Mouse (Mus musculus): ENCODE measurements at regions not wholly inside any gene's neighbourhood (a gene's known extent, or its start where the extent isn't known, plus 50 kb on each side); places are given as distances from the start of the nearest gene placed in this dataset.

DNA sequence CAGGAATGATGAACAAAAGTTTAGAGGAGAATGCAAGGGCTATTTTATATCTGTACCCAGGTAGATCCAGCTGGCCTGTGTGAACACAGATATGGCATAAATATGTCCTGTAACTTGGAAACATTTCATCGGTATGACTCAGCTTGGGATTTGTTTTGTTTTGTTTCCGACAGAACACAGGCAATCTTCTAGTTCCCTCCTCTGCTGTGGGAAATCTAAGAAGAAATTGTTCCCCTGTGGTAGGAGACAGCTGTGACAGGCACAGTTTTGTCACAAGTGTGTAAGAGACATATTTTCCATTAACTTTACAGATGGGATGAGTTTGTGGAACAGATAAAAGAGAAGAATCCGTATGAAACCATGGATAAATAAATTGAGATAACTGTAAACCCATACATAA, 687.0 kb downstream of the Tpm3-rs7 start:
- no peak overlapping the region for H3K27ac ChIP-seq
- no peak overlapping the region for H3K4me3 ChIP-seq
- no peaks in the 10 kb centered on the region for H3K9me3 ChIP-seq
- H3K4me2 ChIP-seq (replicated peaks): no peak overlapping the region
- 80% methylated on average over 3 of the region's 3 CpGs for WGBS
- H3K36me3 ChIP-seq: no peaks in the 10 kb centered on the region
- H3K27me3 ChIP-seq (replicated peaks): no peaks in the 10 kb centered on the region
- no peak for ATAC-seq (ENCODE audit: low FRiP score, low read depth)
- H3K4me1 ChIP-seq: no peaks in the 10 kb centered on the region
- H3K9ac ChIP-seq: no peak overlapping the region

DNA sequence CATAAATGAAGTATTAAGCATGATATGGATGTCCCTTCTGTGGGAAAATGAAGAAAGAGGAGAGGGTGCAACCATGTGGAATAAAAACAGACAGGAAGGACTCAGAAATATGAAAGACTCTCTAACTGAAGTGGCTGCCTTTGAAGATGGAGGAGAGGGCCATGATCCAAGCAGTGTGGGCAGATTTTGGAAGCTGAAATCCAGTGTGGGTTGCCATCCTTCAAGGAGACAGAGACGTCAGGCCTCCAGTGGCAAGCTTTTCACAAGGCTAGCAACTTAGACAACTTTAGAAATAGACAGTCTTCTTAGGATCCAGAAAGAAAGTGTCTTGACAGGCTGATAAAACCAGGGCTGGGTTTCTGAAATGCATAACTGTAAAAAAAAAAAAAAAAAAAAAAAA, 688.0 kb downstream of the Tpm3-rs7 start:
- no peaks in the 10 kb centered on the region for H3K9me3 ChIP-seq
- ATAC-seq (ENCODE audit: low FRiP score, low read depth): no peak
- no peaks in the 10 kb centered on the region for H3K27me3 ChIP-seq (replicated peaks)
- H3K4me3 ChIP-seq: no peak overlapping the region
- WGBS: 85% methylated on average over 1 of the region's 1 CpGs
- no peaks in the 10 kb centered on the region for H3K4me1 ChIP-seq
- no peak overlapping the region for H3K9ac ChIP-seq
- H3K4me2 ChIP-seq (replicated peaks): no peak overlapping the region
- H3K36me3 ChIP-seq: no peaks in the 10 kb centered on the region
- no peak overlapping the region for H3K27ac ChIP-seq

DNA sequence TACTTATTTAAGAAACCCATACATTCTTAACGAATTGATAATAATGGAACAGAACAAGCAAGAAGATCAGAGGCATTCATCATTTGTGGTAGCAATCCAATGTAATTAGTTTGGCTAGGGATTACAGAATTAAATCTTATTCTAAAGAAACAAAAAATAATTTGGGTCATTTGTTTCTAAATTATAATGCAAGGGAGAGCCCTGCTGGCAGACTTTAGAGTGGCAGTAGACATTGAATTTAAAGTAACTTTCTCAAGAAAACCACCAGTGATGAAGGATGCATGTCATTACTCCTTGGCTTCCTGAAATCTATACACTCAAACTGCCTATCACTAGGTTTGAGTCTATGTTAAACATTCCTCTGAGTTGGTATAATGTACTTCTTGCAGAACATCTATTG, 722.7 kb downstream of the Tpm3-rs7 start:
- H3K36me3 ChIP-seq: no peaks in the 10 kb centered on the region
- H3K27ac ChIP-seq: no peak overlapping the region
- ATAC-seq (ENCODE audit: low FRiP score, low read depth): no peak
- 80% methylated on average over 1 of the region's 1 CpGs for WGBS
- H3K9ac ChIP-seq: no peak overlapping the region
- no peak overlapping the region for H3K4me2 ChIP-seq (replicated peaks)
- no peaks in the 10 kb centered on the region for H3K9me3 ChIP-seq
- H3K27me3 ChIP-seq (replicated peaks): no peaks in the 10 kb centered on the region
- no peaks in the 10 kb centered on the region for H3K4me1 ChIP-seq
- no peak overlapping the region for H3K4me3 ChIP-seq

DNA sequence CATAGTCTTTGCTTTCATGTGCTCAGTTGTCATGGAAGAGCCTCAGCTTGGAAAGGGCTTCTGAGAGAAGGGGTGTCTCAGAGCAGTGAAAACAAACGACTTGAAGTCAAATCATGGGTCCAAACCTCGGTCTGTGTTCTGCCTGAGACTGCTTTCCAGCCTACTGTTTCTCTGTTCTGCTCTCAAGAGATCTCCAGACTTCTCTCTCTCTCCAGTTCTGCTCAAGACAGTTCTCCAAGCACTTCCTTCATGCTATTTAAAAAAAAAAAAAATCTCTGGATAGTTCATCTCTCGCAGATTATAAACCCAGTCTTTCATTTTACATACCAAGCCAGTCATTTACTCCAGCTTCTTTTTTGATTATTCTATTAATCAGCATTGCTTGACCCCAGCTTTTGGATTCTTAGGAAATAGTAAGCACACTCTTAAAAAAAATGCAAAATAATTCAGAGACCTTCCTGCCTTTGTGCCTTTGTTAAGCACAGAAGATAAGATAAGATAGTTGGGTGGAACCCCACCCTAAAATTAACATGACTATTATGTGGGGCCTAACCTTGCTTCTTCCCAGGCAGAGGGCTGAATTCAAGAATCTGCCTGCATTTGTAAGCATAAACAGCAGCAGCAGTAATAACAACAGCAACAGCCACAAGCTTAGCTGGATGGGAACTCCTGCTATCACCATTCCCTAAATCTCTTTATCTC, 724.4 kb downstream of the Tpm3-rs7 start:
- no peak for ATAC-seq (ENCODE audit: low FRiP score, low read depth)
- Histone ChIP-seq H3K27me3 (replicated peaks) (no peaks in the 10 kb centered on the region), H3K4me1 (no peaks in the 10 kb centered on the region), H3K27ac (no peak overlapping the region), H3K36me3 (no peaks in the 10 kb centered on the region), H3K4me3 (no peak overlapping the region), H3K4me2 (replicated peaks) (no peak overlapping the region), H3K9ac (no peak overlapping the region), H3K9me3 (no peaks in the 10 kb centered on the region)
- 48% methylated on average over 3 of the region's 3 CpGs for WGBS

DNA sequence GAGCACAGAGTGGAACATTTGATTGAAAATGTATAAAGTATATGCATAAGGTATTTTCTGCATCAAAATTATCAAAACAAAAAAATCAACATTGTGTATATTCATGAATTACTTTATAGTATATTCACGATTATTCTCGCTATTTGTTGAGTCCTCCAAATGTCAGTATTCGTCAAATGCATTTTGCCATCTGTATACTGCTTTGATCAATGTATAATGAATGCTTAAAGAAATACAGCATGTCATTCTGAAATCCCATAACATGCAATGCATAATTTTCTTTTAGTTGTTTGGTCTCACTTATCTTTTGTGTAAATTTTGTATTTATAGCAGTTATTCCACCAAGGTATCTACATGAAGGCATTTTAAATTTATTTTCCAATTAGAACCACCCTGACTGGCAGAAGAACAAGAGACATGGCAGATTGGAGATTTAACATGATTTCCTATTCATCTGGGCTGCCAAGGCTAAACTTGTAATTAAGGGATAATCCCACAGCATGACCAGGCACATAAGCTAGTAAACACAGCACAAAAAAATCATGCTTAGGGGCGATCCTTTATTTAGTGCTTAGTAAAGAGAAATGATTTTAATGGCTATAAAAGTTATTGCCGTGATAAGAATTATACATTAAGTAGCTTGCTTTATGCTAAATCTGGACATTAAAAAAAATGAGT, 739.3 kb downstream of the Tpm3-rs7 start:
- no peaks in the 10 kb centered on the region for H3K27me3 ChIP-seq (replicated peaks)
- H3K27ac ChIP-seq: no peak overlapping the region
- H3K4me1 ChIP-seq: no peaks in the 10 kb centered on the region
- WGBS: 90% methylated on average over 5 of the region's 5 CpGs
- ATAC-seq (ENCODE audit: low FRiP score, low read depth): no peak
- H3K9ac ChIP-seq: no peak overlapping the region
- no peak overlapping the region for H3K4me3 ChIP-seq
- no peak overlapping the region for H3K4me2 ChIP-seq (replicated peaks)
- no peaks in the 10 kb centered on the region for H3K36me3 ChIP-seq
- no peaks in the 10 kb centered on the region for H3K9me3 ChIP-seq

DNA sequence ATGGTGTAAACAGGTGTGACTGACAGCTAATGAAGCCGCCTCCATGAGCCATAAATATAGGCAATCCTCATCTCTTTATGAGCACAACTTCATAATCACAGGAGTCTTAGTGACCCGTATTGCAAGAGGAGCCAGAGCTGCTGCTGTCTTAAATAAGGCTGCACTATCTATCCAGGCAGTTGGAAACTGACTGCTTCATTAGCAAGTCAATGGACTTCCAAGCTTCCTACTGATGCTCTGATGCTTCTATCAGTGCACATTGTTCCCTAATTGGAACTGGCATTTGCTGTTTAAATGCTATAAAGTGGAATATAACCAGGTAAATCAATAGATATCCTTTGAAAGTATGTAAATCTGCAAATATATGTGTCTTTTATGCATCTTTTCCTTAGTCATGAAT, 746.9 kb downstream of the Tpm3-rs7 start:
- Histone ChIP-seq H3K27ac (no peak overlapping the region), H3K4me3 (no peak overlapping the region)
- ATAC-seq (ENCODE audit: low FRiP score, low read depth): no peak

DNA sequence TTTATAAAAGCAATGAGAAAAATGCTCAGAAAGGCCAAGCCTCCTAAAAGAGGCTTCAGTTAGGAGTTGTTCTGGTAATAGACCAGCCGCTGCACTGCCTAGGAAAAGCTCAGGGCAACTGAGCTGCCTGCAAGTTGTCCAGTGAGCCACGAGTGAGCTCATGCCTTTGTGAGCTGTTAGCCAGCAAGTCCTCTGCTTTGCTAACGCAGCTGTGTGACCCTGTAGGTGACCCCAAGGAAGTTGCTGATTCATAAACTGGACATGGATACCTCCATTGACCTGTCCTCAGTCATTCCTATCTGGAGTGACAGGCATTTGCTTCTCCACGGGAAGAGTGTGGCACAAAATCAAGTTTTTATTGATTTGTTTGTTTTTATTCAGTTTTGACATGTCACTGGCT, 748.2 kb downstream of the Tpm3-rs7 start:
- Histone ChIP-seq H3K9me3 (no peaks in the 10 kb centered on the region), H3K4me3 (no peak overlapping the region), H3K36me3 (no peaks in the 10 kb centered on the region), H3K9ac (no peak overlapping the region), H3K4me2 (replicated peaks) (no peak overlapping the region), H3K27ac (no peak overlapping the region), H3K27me3 (replicated peaks) (no peaks in the 10 kb centered on the region), H3K4me1 (no peaks in the 10 kb centered on the region)
- 44% methylated on average over 4 of the region's 4 CpGs for WGBS
- ATAC-seq (ENCODE audit: low FRiP score, low read depth): no peak

More for the DNA sequence above, 746.9 kb downstream of the Tpm3-rs7 start:
- Histone ChIP-seq H3K9me3 (no peaks in the 10 kb centered on the region), H3K9ac (no peak overlapping the region), H3K27me3 (replicated peaks) (no peaks in the 10 kb centered on the region), H3K36me3 (no peaks in the 10 kb centered on the region), H3K4me1 (no peaks in the 10 kb centered on the region), H3K4me2 (replicated peaks) (no peak overlapping the region)
- WGBS: 50% methylated on average over 2 of the region's 2 CpGs

DNA sequence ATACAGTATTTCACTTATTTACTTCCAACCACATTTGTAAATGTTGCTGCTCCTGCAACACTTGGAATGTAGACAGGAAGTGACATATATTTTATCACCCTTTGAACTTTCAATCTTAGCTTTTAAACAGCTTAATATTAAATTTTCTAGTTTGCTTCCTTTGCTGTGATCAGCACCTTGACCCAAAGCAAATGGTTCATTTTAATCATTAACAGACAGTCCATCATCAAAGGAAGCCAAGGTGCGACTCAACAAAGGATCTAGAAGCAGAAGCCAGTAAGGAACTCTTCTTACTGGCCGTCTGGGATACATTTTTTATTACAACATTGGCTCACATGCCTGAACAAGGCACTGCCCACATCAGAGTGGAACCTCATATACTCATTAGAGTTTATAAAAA, 758.8 kb downstream of the Tpm3-rs7 start:
- no peak overlapping the region for H3K4me2 ChIP-seq (replicated peaks)
- ATAC-seq (ENCODE audit: low FRiP score, low read depth): no peak
- H3K36me3 ChIP-seq: no peaks in the 10 kb centered on the region
- H3K9ac ChIP-seq: no peak overlapping the region
- H3K27ac ChIP-seq: no peak overlapping the region
- no peaks in the 10 kb centered on the region for H3K27me3 ChIP-seq (replicated peaks)
- WGBS: 70% methylated on average over 2 of the region's 2 CpGs
- no peaks in the 10 kb centered on the region for H3K9me3 ChIP-seq
- no peaks in the 10 kb centered on the region for H3K4me1 ChIP-seq
- no peak overlapping the region for H3K4me3 ChIP-seq

DNA sequence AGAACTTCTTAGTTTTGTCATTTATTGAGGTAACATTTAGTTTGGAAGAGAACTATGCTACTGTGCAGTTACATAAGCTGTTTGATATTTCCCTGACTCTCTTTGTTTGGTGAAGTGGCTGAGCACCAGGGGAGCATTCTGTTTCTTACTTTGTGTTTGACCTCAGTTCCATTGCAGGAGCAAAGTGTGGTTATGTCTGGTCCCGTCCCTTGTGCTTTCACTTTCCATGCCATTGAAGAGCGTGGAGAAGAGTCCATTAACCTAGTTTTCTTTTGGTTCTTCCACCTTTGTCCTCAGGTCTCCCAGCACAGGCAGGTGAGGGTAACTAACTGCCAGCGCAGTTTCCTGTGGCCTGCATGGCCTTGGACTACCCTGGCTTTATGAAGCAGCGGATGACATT, 759.6 kb downstream of the Tpm3-rs7 start:
- Histone ChIP-seq H3K4me2 (replicated peaks) (no peak overlapping the region), H3K27ac (no peak overlapping the region), H3K9ac (no peak overlapping the region), H3K4me3 (no peak overlapping the region), H3K36me3 (no peaks in the 10 kb centered on the region), H3K9me3 (no peaks in the 10 kb centered on the region), H3K4me1 (no peaks in the 10 kb centered on the region), H3K27me3 (replicated peaks) (no peaks in the 10 kb centered on the region)
- 83% methylated on average over 4 of the region's 4 CpGs for WGBS
- ATAC-seq (ENCODE audit: low FRiP score, low read depth): no peak

DNA sequence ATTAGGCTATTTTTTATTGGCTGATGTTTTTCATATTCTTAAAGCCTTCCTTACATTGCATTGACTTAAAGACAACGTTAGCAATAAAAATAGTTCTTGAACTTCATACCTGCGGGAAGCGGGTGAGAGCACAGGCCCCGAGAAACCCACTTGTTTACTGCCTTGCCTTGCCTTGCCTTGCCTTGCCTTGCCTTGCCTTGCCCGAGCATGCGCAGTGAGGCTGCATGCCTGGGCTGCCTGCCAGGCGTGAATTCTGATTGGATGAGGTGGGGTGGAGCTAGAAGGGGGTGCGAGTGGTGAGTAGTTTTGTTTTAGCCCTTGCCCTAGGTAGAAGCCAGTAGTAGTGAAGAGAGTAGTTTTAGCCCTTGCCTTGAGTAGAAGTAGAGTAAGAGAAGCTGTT, 792.4 kb downstream of the Tpm3-rs7 start:
- H3K27ac ChIP-seq: no peak overlapping the region
- no peak overlapping the region for H3K4me2 ChIP-seq (replicated peaks)
- no peaks in the 10 kb centered on the region for H3K9me3 ChIP-seq
- no peaks in the 10 kb centered on the region for H3K27me3 ChIP-seq (replicated peaks)
- ATAC-seq (ENCODE audit: low FRiP score, low read depth): no peak
- H3K4me3 ChIP-seq: no peak overlapping the region
- no peaks in the 10 kb centered on the region for H3K36me3 ChIP-seq
- no peak overlapping the region for H3K9ac ChIP-seq
- no peaks in the 10 kb centered on the region for H3K4me1 ChIP-seq
- WGBS: 74% methylated on average over 8 of the region's 8 CpGs

DNA sequence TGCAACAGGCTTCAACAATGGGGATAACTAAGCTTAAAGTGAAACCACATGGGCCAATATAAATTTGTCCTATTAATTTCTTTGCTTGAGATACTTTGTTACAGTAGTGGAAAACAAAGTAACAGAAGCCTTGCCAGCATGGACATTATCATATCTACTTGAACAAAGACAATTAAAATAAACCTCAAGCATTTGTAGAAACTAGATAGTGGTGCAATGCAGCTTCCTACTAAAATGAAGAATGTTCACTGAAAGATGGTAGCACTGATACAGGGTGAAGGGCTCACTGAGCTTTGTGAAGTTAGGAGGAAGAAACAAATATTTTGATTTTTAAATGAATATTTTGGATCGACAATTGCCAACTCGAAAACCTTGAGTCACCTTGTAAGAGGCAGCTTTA, 814.1 kb downstream of the Tpm3-rs7 start:
- H3K9me3 ChIP-seq: no peaks in the 10 kb centered on the region
- WGBS: 99% methylated on average over 2 of the region's 2 CpGs
- H3K4me3 ChIP-seq: no peak overlapping the region
- H3K4me1 ChIP-seq: no peaks in the 10 kb centered on the region
- no peaks in the 10 kb centered on the region for H3K36me3 ChIP-seq
- no peak overlapping the region for H3K4me2 ChIP-seq (replicated peaks)
- no peak for ATAC-seq (ENCODE audit: low FRiP score, low read depth)
- no peak overlapping the region for H3K9ac ChIP-seq
- no peaks in the 10 kb centered on the region for H3K27me3 ChIP-seq (replicated peaks)
- no peak overlapping the region for H3K27ac ChIP-seq

DNA sequence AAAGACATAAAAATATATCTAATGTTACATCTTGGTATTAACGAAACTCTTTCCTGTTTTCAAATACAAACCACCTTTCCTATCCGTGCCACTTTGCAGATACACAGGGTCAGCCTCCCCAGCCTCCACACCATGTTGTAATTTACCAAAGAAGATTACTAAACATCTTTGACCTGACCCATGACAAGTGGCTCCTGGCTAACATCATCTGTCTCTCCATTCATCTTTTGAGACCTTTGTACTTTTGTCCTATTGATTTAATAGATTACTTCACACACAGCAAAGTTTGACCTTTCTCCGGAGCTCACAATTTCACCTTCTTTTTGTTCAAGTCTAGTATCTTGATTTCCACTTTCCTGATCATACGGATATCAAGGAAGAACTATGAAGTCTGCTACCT, 851.6 kb downstream of the Tpm3-rs7 start:
- no peak overlapping the region for H3K4me3 ChIP-seq
- 83% methylated on average over 4 of the region's 4 CpGs for WGBS
- no peak overlapping the region for H3K27ac ChIP-seq
- no peaks in the 10 kb centered on the region for H3K36me3 ChIP-seq
- H3K4me2 ChIP-seq (replicated peaks): no peak overlapping the region
- no peaks in the 10 kb centered on the region for H3K4me1 ChIP-seq
- H3K9me3 ChIP-seq: no peaks in the 10 kb centered on the region
- no peak overlapping the region for H3K9ac ChIP-seq
- ATAC-seq (ENCODE audit: low FRiP score, low read depth): no peak
- no peaks in the 10 kb centered on the region for H3K27me3 ChIP-seq (replicated peaks)

DNA sequence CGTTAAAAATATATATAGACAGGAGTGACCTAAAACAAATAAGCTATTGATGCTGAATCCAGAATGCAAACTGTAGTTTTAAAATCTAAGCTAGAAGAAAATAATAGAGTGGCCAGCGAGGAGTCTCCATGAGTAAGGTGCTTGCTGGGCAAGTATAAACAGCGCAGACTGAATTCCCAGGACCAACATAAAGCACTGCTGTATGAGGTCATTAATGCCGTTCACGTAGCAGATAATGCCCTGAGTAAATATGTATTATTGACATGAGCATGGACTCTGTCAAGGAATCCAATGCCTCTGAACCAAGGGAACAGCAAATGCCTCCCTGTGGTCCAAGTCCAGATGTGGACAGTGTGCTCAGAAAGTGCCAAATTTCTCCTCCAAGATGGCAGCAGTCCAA, 876.4 kb upstream of the Gpc5 start:
- Histone ChIP-seq H3K9me3 (no peaks in the 10 kb centered on the region), H3K4me2 (replicated peaks) (no peak overlapping the region), H3K36me3 (no peaks in the 10 kb centered on the region), H3K4me1 (no peaks in the 10 kb centered on the region), H3K27me3 (replicated peaks) (no peaks in the 10 kb centered on the region), H3K27ac (no peak overlapping the region), H3K4me3 (no peak overlapping the region), H3K9ac (no peak overlapping the region)
- ATAC-seq (ENCODE audit: low FRiP score, low read depth): 0 out of 2 replicates have a peak, but pooled peaks have one; percentile 25
- WGBS: 83% methylated on average over 5 of the region's 5 CpGs
